Mouse (Mus musculus) intestine, embryonic 14.5 days (tissue): ENCODE measurements around the gene Cog6. TPM values are rescaled to one million over a fixed set of nuclear protein-coding genes. Genes with fewer than 3 reads are reported as not detected.
A peak's percentile ranks its signal among the peaks of the same experiment; 100 is the strongest.

Experiments
- ATAC-seq: fragments of 200-750 bp; cut with Nextera tagmentation; replicated peaks from 2 replicates; pipeline ENCODE4 v1.8.0; 2017; ENCODE audit warnings: low read depth, moderate number of reproducible peaks, moderate TSS enrichment, moderate library complexity; ENCODE audit not compliant: low FRiP score, low TSS enrichment
- DNase-seq: peaks from one replicate; pipeline ENCODE4 v3.0.0-alpha.2; 2018; ENCODE audit warnings: low spot score
- H3K27ac ChIP-seq: fragments of 300-500 bp; sonication (generic); 2 replicates; pipeline ENCODE4 v1.5.1; 2014; ENCODE audit warnings: low read depth, mild to moderate bottlenecking, control low read depth
- H3K27me3 ChIP-seq: fragments of 300-500 bp; sonication (generic); replicated peaks from 2 replicates; pipeline ENCODE4 v1.6.1; 2014; ENCODE audit warnings: low read length, control low read depth; ENCODE audit not compliant: control insufficient read depth, insufficient read depth
- H3K36me3 ChIP-seq: fragments of 300-500 bp; sonication (generic); 2 replicates; pipeline ENCODE4 v1.6.1; 2014; ENCODE audit warnings: low read length, control low read depth; ENCODE audit not compliant: control insufficient read depth, insufficient read depth
- H3K4me1 ChIP-seq: fragments of 300-500 bp; sonication (generic); replicated peaks from 2 replicates; pipeline ENCODE4 v1.6.1; 2014; ENCODE audit warnings: low read length, control low read depth, mixed read lengths; ENCODE audit not compliant: control insufficient read depth, insufficient read depth
- H3K4me2 ChIP-seq: fragments of 300-500 bp; sonication (generic); 2 replicates; pipeline ENCODE4 v1.6.1; 2014; ENCODE audit warnings: low read length
- H3K4me3 ChIP-seq: fragments of 300-500 bp; sonication (generic); 2 replicates; pipeline ENCODE4 v1.5.1; 2014; ENCODE audit warnings: low read depth, low read length, control low read depth, mixed read lengths
- H3K9ac ChIP-seq: fragments of 300-500 bp; sonication (generic); 2 replicates; pipeline ENCODE4 v1.6.1; 2014; ENCODE audit warnings: mild to moderate bottlenecking, low read length
- H3K9me3 ChIP-seq: fragments of 300-500 bp; sonication (generic); 2 replicates; pipeline ENCODE4 v1.6.1; 2016; ENCODE audit warnings: low read length, control low read depth; ENCODE audit not compliant: control insufficient read depth
- WGBS: fragments of 180-500 bp; shearing (Covaris S2); extraction: QIAGEN DNeasy Blood & Tissue Kit; methylation state at CpG from one replicate; pipeline ENCODE4 v1.1.7; 2014; 5-methylcytosine and 5-hydroxymethylcytosine counted together
- polyA plus RNA-seq: library from polyadenylated mRNA; unstranded; fragments of >200 nt; fragmentation: Nextera tagmentation; extraction: Ambion mirVana; gene quantifications from 2 replicates; pipeline ENCODE4 v1.2.1, GENCODE M21; 2014

The Cog6 gene
- polyA plus RNA-seq, 1 experiment from 2014 or later, result 40.0 TPM

DNA sequence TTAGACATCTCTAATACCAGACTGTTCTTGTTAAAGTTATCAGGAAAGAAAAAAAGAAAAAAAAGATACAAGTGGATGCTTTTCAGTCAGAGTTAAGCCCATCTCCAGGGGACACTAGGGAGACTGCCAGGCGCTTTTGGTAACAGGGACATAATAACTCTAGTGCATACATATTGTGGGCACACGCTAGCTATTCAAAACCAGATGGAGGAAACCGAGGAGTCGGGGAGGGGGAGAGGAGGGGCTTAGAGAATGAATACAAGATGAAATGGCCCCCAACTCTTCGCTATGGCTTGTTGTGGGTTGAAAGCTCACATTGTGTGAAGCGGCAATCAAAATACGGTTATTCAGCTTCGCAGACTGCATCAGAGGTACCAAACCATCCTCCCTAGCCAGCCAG, 53.6 kb downstream of the Cog6 start:
- Histone ChIP-seq H3K9ac (no peak overlapping the region), H3K4me1 (no peaks in the 10 kb centered on the region), H3K4me3 (no peak overlapping the region), H3K27me3 (no peaks in the 10 kb centered on the region), H3K27ac (no peak overlapping the region), H3K36me3 (no peaks in the 10 kb centered on the region), H3K4me2 (no peak overlapping the region), H3K9me3 (no peaks in the 10 kb centered on the region)
- DNase-seq, result peak; percentile 39
- WGBS, result 81% methylated on average over 8 of the region's 8 CpGs
- ATAC-seq, result no peak

DNA sequence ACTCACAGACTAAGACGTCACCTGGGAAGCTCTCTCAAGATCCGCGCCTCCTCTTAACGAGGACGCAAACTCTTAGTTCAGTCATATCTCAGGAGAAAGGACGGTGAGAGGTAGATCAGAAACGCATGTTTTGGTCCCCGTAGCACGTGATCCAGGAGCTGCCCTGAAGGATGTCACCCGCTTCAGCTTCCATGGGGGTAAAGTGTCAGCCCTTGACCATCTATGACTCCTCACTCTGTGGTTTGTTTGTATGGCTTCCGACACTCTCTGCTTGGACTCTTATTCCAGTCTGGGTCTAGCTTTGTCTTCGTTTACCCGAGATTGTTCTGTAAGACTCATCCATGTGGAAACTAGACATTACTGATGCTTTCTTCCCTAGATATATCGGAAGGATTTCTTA, 54.6 kb downstream of the Cog6 start:
- H3K4me3 ChIP-seq, result no peak overlapping the region
- H3K4me1 ChIP-seq, result no peaks in the 10 kb centered on the region
- no peak overlapping the region for H3K9ac ChIP-seq
- no peaks in the 10 kb centered on the region for H3K36me3 ChIP-seq
- H3K9me3 ChIP-seq, result no peaks in the 10 kb centered on the region
- 94% methylated on average over 14 of the region's 14 CpGs for WGBS
- no peak overlapping the region for H3K27ac ChIP-seq
- DNase-seq, result no peak
- no peak overlapping the region for H3K4me2 ChIP-seq
- no peaks in the 10 kb centered on the region for H3K27me3 ChIP-seq
- ATAC-seq, result no peak

DNA sequence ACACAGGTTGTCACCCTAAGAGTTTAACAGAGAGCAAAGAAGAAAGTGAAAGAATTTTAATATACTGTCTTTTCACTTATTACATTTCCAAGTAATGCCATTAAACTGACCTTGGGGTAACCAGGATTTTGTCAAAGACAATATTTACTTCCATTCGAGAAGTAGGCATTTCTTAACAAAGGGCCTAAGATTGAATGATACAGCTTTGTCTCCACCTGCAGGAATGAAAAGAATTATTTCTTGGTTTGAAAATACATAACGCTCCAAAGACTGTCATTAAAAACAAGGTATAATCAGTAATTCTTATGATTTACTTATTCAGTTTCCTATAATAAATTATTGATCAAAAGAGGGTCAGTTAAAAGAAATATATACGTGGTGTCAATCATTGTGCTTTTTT, 55.4 kb downstream of the Cog6 start:
- no peak for ATAC-seq
- WGBS, result 70% methylated on average over 3 of the region's 3 CpGs
- Histone ChIP-seq H3K4me1 (no peaks in the 10 kb centered on the region), H3K4me2 (no peak overlapping the region), H3K4me3 (no peak overlapping the region), H3K27me3 (no peaks in the 10 kb centered on the region), H3K36me3 (no peaks in the 10 kb centered on the region), H3K27ac (no peak overlapping the region), H3K9me3 (no peaks in the 10 kb centered on the region), H3K9ac (no peak overlapping the region)
- DNase-seq, result no peak

DNA sequence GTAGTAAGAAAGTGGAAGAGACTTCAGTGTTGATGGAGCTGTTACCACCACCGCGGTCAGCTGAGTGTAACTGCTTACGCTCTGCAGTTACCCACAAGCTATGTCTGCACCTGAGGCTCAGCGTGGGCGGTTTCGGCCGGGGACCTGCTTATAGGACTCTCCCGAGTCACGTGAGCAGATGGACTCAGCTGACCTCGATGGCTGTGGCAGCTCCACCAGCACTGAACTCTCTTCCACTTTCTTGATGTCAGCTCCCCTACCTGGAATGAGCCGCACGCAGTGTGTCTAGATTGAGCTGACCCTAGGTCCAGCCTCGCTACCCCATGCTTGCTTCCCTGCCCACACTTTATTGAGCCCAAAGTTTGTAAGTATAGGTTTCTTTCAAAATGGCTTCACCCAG, 56.1 kb downstream of the Cog6 start:
- H3K27ac ChIP-seq, result no peak overlapping the region
- no peaks in the 10 kb centered on the region for H3K27me3 ChIP-seq
- DNase-seq (no peak), ATAC-seq (no peak)
- no peaks in the 10 kb centered on the region for H3K4me1 ChIP-seq
- H3K4me2 ChIP-seq, result no peak overlapping the region
- 96% methylated on average over 13 of the region's 13 CpGs for WGBS
- H3K9ac ChIP-seq, result no peak overlapping the region
- H3K9me3 ChIP-seq, result no peaks in the 10 kb centered on the region
- no peak overlapping the region for H3K4me3 ChIP-seq
- no peaks in the 10 kb centered on the region for H3K36me3 ChIP-seq

DNA sequence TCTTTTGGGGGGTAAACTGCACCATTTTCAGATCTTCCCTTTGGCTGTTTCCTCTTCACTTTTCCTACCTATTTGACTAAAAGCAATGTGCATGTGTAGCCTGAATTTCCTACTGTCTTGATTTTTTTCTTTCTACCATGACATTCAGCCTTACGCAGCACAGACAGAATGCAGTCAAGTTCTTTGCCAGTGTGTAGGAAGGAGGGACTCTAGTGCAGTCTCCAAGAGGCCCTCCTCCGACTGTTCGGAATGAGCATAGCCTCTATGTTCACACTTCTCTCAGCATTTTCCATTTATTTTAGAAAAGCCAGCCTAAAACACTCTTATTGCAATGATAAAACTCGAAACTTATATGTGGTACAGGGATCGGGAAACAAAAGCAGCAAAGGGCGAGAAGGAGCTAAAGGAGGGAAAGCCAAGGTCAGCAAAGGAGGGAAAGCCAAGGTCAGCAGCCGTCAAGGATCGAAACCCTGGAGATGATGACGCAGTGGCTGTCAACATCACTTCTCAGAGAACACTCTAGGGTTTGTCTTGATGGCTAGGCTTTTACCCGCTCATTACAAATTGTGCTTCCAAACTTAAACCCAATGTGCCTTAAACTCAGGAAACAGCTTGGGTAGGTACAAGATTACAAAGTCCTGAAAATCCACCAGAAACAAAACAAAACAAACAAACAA, 58.5 kb downstream of the Cog6 start:
- DNase-seq, result no peak
- 88% methylated on average over 10 of the region's 10 CpGs for WGBS
- Histone ChIP-seq H3K4me2 (no peak overlapping the region), H3K9ac (no peak overlapping the region), H3K9me3 (no peaks in the 10 kb centered on the region), H3K27me3 (no peaks in the 10 kb centered on the region), H3K36me3 (no peaks in the 10 kb centered on the region), H3K4me1 (no peaks in the 10 kb centered on the region; the same call in 1 of the 2 replicates), H3K27ac (no peak overlapping the region), H3K4me3 (no peak overlapping the region)
- ATAC-seq, result no peak

DNA sequence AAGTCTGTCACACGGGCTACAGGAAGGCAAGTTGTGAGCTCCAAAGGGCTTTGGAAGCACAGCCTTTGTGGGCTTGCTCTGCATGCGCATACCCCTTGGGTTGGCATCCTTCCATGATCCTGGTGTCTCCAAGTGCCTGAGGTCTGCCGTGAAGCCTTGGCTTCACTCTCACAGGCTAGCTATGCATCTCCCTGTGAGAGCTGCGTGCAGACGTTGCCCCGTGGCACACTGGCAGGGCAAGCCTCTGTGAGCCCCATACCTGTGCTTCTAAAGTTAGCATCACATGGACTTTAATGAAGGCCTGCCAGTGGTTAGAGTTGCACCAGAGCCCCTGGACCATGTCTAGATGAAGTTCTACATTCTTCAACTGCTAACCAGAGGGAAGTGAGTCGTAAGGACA, 59.2 kb downstream of the Cog6 start:
- no peak overlapping the region for H3K27ac ChIP-seq
- no peak overlapping the region for H3K9ac ChIP-seq
- H3K9me3 ChIP-seq, result no peaks in the 10 kb centered on the region
- H3K36me3 ChIP-seq, result no peaks in the 10 kb centered on the region
- no peaks in the 10 kb centered on the region; the same call in 1 of the 2 replicates for H3K4me1 ChIP-seq
- no peaks in the 10 kb centered on the region for H3K27me3 ChIP-seq
- DNase-seq, result no peak
- no peak overlapping the region for H3K4me2 ChIP-seq
- 88% methylated on average over 7 of the region's 7 CpGs for WGBS
- H3K4me3 ChIP-seq, result no peak overlapping the region
- no peak for ATAC-seq

DNA sequence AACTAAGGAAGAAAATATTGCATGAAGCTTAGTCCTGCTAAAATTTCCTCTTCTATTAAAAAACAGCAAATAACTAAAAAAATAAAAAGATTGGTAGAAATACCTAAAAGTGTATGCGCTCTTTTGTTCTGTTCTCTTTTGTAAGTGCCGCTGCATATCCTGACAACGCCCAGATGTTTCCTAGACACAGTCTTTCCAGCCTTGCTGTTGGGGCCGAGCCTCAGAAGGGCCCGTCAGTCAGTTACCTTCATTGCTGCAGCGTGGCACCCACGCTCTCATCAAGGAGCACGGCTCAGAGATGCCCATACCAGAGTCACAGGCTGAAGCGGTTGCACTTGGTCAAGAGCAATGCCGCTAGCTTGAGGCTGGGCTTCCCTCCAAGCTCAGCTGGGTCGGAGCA, 60.8 kb downstream of the Cog6 start:
- DNase-seq (no peak), ATAC-seq (no peak)
- 78% methylated on average over 11 of the region's 11 CpGs for WGBS
- Histone ChIP-seq H3K9me3 (no peaks in the 10 kb centered on the region), H3K4me2 (no peak overlapping the region), H3K27me3 (no peaks in the 10 kb centered on the region), H3K36me3 (no peaks in the 10 kb centered on the region), H3K4me3 (no peak overlapping the region), H3K9ac (no peak overlapping the region), H3K4me1 (no peaks in the 10 kb centered on the region; the same call in 1 of the 2 replicates), H3K27ac (peak overlapping the region; percentile 29; the same call in 1 of the 2 replicates)

DNA sequence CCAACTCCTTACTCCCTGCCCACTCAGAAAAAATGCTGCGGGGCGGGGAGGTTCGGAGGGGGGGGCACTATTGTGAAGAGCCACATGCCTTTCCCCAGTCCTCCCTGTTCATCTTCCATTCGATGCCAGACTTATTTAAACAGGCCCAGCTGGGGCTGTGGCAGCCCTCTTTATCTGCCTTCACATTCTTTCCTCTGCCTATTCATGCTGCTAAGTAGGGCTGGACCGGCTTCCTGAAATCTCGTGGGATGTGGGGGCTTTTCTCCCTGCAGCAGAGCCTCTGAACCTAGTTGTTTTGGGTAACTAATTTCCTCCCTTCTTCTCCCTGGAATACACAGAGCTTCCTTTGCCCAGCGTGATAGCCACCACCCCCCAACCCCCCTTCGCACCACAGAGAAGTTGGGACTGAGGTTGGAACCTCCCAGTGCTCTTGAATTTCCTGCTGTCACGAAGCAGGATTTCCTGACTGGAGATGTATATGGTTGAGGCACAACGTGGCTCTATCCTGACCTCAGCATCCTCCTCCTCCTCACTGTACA, 61.5 kb downstream of the Cog6 start:
- ATAC-seq (no peak), DNase-seq (no peak)
- Histone ChIP-seq H3K27ac (peak overlapping the region; percentile 29; the same call in 1 of the 2 replicates), H3K27me3 (no peaks in the 10 kb centered on the region), H3K4me2 (no peak overlapping the region), H3K9ac (no peak overlapping the region), H3K4me3 (no peak overlapping the region), H3K36me3 (no peaks in the 10 kb centered on the region), H3K4me1 (no peaks in the 10 kb centered on the region; the same call in 1 of the 2 replicates), H3K9me3 (no peaks in the 10 kb centered on the region)
- WGBS, result 15% methylated on average over 10 of the region's 10 CpGs

DNA sequence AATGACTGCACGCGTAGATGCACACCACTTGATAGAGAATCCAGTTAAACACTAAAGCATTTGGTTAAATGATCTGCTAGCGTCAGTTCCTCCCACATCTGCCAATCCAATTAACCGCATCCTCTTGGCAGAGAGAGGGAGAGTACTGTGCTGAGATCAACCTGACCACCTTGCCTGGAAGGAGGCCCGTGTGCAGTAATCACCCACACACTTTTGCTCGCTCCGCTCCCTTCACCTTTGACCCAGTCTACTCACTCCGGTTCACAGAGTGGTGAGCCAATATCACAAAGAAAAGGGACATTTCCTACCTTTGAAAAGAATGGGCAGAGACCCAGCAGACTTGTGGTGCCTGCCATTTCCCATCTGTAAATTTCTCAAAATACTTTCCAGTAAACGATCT, 62.4 kb downstream of the Cog6 start:
- DNase-seq (no peak), ATAC-seq (no peak)
- Histone ChIP-seq H3K36me3 (no peaks in the 10 kb centered on the region), H3K27ac (no peak overlapping the region; the same call in 1 of the 2 replicates), H3K4me3 (no peak overlapping the region), H3K27me3 (no peaks in the 10 kb centered on the region), H3K4me2 (no peak overlapping the region), H3K9ac (no peak overlapping the region), H3K4me1 (no peaks in the 10 kb centered on the region; the same call in 1 of the 2 replicates), H3K9me3 (no peaks in the 10 kb centered on the region)
- 81% methylated on average over 9 of the region's 9 CpGs for WGBS
